Mouse (Mus musculus) right cerebral cortex, postnatal 4 days (tissue): Measurements from ENCODE around the gene Sept1.
A peak's percentile ranks its signal among the peaks of the same experiment; 100 is the strongest.

Source experiments
- DNase-seq: peaks from one replicate; pipeline ENCODE4 v3.0.0-alpha.2; 2022

Gene Sept1

GRCm38 (mm10) chr7:127232622-127233367 is at the start of gene Sept1, which contains the start of gene Zfp553:
TSS of gene Sept1 (minus strand) at chr7:127233130.
TSS of gene Zfp553 (plus strand) at chr7:127233061.
- peak; percentile 81 for DNase-seq

- no peak for DNase-seq
Measured at GRCm38 (mm10) chr7:127282190-127282589, 49.3 kb upstream of the Sept1 start.

- no peak for DNase-seq
Measured at GRCm38 (mm10) chr7:127281114-127281513, 48.2 kb upstream of the Sept1 start.

- DNase-seq: no peak
Measured at GRCm38 (mm10) chr7:127280092-127280491, 47.2 kb upstream of the Sept1 start.

GRCm38 (mm10) chr7:127278311-127278710 is 45.4 kb upstream of the Sept1 start:
- DNase-seq: peak; percentile 28

GRCm38 (mm10) chr7:127276519-127276961 is 43.6 kb upstream of the Sept1 start:
- no peak for DNase-seq

- DNase-seq: peak; percentile 91
Measured at GRCm38 (mm10) chr7:127273925-127274789, 41.2 kb upstream of the Sept1 start, which contains the start of gene Sephs2. TSS of gene Sephs2 (minus strand) at chr7:127274055.

- DNase-seq: peak; percentile 48
Measured at GRCm38 (mm10) chr7:127273118-127273923, 40.4 kb upstream of the Sept1 start.

GRCm38 (mm10) chr7:127272566-127272965 is 39.6 kb upstream of the Sept1 start:
- no peak for DNase-seq

GRCm38 (mm10) chr7:127271093-127271492 is 38.2 kb upstream of the Sept1 start:
- no peak for DNase-seq

- no peak for DNase-seq
Measured at GRCm38 (mm10) chr7:127270666-127271065, 37.7 kb upstream of the Sept1 start.

- DNase-seq: no peak
Measured at GRCm38 (mm10) chr7:127270256-127270655, 37.3 kb upstream of the Sept1 start.

GRCm38 (mm10) chr7:127263526-127263925 is 30.6 kb upstream of the Sept1 start:
- DNase-seq: no peak

GRCm38 (mm10) chr7:127262218-127262961 is 29.5 kb upstream of the Sept1 start:
- no peak for DNase-seq

- DNase-seq: peak; percentile 91
Measured at GRCm38 (mm10) chr7:127260309-127261111, 27.6 kb upstream of the Sept1 start, which contains the start of gene Dctpp1. TSS of gene Dctpp1 (minus strand) at chr7:127260709.

- DNase-seq: no peak
Measured at GRCm38 (mm10) chr7:127259186-127259905, 26.4 kb upstream of the Sept1 start.

- DNase-seq: no peak
Measured at GRCm38 (mm10) chr7:127256518-127256917, 23.6 kb upstream of the Sept1 start.

- no peak for DNase-seq
Measured at GRCm38 (mm10) chr7:127255965-127256364, 23.0 kb upstream of the Sept1 start.

GRCm38 (mm10) chr7:127255008-127255407 is 22.1 kb upstream of the Sept1 start:
- no peak for DNase-seq
